Mouse (Mus musculus): ENCODE results near the gene Rnf38.

The Rnf38 gene

DNA sequence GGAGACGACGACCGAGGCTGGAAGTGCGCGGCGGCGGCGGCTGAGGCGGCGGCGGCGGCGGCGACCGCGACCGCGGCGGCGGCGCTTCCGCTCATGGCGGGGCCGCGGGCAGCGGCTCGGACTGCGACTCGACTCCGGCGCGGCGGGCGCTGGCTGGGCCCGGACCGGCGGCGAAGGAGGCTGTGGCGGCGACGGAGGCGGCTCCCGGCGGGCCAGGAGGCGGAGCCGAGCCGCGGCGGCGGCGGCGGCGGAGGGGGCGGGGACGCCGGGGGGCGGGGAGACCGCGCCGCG is at the start of gene Rnf38:
Rnf38 (minus strand) TSS at position 77 of the 291 bp plus-strand sequence.
- no peak for DNase-seq

- no peak for DNase-seq
Measured at GRCm38 (mm10) chr4:44281597-44282265, 48.1 kb upstream of the Rnf38 start.

- DNase-seq: peak; percentile 1 to 26
Measured at GRCm38 (mm10) chr4:44271134-44271533, 37.5 kb upstream of the Rnf38 start.

DNA sequence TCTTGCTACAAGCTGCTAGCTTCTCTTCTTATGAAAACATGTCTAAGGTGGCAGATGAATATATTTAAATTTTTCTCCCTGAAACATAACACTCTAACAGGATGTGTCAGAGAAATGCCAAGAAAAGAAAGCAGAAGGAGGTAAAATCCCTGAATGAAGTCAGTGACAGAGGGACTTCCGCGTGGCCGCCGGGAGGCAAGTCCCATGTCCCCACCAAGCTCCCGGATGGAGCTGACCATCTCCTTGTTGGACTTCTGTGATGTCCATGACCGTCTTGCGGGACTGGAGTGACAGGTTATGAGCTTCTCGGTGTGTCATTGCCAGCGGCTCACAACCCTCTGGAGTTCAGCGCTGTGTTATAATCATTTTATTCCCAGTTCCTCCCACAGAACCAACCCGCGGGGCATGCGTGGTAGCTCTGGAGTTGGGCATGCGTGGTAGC is 35.8 kb upstream of the Rnf38 start:
- no peak for DNase-seq

DNA sequence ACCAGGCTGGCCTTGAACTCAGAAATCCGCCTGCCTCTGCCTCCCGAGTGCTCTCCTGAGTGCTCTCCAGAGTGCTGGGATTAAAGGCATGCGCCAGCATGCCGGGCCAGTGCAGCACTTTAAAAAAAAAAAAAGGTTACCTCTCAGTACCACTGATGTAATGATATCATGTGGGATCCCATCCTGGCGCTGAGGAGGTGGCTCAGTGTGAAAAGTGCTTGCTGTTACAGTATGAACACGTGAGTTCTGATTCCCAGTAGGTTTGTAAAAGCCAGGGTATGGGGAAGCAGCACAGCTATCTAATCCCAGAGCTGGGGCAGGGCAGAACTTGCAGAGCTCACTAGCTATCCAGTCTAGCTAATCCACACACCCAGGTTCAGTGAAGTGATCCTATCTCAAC is 33.8 kb upstream of the Rnf38 start:
- DNase-seq: no peak

- no peak for DNase-seq
Measured at GRCm38 (mm10) chr4:44265500-44265899, 31.9 kb upstream of the Rnf38 start.

DNA sequence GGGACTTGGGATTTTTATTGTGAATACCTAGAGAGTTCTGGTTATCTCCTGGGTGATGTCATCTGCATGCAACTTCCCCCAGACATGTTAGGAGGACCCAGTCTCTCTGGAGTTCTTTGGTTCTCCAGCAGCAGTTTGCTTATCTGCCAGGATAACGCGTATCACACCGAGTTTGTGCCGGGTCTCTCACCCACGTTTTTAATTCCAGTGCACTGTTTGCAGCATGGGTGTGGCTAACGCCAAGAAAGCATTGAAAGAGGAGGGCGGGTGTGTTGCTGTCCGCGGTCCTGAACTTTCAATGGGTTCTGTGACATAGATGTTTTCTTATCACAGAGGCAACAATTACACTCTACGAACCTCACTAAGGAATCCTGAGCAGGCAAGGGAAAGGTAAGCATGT is 26.7 kb upstream of the Rnf38 start:
- peak; percentile 3 to 5 for DNase-seq

- no peak for DNase-seq
Measured at GRCm38 (mm10) chr4:44259126-44259525, 25.5 kb upstream of the Rnf38 start.

GRCm38 (mm10) chr4:44254579-44254978 is 21.0 kb upstream of the Rnf38 start:
- no peak for DNase-seq

- no peak for DNase-seq
Measured at GRCm38 (mm10) chr4:44253191-44253590, 19.6 kb upstream of the Rnf38 start.

DNA sequence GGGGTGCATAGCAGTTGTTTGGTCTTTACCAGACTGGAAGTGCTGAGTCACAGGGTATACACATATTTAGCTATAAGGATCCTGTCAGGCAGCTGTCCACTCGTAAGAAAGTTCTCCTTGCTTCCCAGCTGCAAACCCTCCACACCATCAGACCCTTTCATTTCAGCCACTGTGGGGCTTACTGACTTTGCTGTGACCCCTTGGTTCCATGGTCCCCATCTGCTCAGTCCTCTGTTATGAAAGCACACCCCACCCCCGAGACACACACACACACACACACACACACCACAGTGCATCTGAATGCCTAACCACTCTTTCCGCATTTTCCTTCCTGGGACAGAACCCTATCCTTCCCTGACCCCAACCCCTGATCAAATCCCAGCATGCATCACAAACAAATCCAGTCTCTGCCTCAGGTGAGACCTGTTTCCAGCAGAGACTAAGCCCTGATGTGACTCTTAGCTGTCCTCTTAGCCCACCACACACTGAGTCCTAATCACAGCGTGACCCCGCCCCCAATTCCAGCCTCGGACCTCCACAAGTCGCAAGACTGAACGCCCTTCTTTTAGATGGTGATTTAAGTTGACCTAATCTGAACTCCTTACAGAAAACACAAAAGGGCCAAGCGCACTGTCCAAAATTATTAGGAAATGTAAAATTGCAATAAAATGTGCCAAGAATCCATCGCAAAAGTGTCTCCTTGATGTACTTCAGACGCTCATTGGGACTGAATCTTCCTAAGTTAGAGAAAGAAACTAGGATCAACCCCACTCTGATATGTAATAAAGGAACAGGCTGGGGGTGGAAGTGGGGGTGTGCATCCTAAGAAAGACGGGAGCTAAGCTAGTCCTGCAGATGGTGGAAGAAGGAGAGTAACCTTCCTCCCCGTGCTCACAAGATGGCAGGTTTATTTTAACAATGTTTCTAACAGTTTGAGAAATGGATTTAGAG is 18.7 kb upstream of the Rnf38 start:
- no peak for DNase-seq

DNA sequence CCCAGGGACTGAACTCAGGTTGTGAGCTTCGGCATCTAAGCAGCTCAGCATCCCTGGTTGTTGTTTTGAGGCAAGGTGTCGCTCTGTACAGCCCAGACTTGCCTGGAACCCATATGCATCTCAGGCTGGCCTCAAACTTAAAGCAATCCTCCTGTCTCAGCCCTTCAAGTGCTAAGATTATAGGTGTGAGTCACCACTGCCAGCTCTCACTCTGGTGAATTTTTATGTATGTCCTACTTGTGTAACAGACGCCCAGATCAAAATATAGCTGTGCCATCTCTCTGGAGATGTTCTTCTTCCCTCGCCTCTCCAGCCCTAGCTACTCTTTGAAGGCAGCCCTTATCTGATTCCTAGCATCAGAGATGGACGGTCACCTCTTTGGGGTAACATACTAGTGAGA is 17.9 kb upstream of the Rnf38 start:
- DNase-seq: no peak

GRCm38 (mm10) chr4:44249705-44250104 is 16.1 kb upstream of the Rnf38 start:
- no peak for DNase-seq

DNA sequence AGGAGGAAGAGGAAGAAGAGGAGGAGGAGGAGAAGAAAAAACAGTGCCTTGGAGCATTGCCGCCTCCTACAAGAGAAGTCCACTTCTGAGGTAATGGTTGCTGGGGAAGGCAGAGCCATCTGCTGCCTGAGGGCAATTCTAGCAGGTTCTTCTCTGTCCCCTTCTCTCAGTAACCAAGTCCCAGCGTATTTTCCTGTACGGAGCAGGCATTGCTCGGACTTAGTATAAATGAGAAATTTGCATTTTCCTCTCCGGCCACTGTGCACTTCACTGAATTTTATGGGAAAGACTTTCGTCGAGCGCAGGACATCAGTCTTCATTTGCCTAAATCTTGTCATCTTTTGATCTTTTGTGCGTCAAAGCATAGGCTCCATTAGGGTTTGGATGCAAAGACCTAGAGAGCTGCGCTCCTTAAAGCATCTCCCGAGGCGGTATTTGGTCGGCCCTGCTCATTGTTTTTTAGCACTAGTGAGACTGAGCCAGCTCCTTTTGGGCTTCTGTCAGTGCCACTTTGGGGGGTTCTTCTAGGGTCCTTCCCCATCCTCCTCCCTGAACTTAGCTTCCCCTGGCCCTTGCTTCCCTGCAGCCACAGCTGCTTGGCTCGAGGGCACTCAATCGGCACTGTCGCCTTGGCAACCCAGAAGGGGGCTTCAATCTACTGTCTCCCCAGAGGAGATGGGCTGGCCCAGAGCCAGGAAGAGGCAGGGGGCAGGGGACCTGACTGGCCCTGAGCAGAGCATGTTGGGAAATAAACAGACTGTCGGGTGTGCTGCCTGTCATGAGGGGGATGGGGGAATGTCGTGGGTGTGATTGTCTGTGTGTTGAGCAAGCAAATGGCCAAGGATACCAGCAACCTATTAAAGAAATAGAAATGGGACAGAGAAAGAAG is 13.7 kb upstream of the Rnf38 start:
- no peak for DNase-seq

DNA sequence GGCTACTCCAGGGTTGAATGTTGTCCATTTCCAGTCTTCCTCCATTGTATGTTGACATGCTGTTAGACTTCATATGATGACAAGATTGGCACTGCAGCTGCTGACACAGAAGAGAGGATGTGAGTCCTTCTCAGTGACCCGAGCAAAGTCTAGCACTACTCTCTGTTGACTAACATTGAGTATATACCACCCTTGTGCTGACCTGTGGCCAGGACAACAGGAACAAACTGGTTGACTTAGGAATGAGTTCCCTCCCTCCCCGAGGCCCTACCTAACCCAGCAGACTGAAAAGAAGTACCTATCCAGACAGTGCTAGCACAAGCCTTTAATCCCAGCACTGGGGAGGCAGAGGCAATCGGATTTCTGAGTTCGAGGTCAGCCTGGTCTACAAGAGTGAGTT is 12.7 kb upstream of the Rnf38 start:
- no peak for DNase-seq

DNA sequence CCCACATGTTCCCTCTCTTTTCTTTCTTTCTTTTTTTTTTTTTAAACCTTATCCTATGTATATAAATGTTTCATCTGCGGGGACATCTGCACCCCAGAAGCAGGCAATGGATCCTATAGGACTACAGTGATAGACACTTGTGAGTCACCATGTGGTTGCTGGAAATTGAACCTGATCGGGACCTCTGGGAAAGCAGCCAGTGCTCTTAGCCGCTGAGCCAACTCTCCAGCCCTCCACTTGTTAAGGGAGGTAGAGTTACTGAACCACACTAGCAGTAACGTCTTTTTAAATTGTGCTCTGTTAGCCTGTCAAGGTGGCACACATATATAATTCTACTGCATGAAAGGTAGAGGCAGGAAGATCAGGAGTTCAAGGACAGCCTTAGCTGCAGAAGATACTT is 8.0 kb upstream of the Rnf38 start:
- DNase-seq: no peak

- DNase-seq: no peak
Measured at GRCm38 (mm10) chr4:44235946-44236345, 2.4 kb upstream of the Rnf38 start.

DNA sequence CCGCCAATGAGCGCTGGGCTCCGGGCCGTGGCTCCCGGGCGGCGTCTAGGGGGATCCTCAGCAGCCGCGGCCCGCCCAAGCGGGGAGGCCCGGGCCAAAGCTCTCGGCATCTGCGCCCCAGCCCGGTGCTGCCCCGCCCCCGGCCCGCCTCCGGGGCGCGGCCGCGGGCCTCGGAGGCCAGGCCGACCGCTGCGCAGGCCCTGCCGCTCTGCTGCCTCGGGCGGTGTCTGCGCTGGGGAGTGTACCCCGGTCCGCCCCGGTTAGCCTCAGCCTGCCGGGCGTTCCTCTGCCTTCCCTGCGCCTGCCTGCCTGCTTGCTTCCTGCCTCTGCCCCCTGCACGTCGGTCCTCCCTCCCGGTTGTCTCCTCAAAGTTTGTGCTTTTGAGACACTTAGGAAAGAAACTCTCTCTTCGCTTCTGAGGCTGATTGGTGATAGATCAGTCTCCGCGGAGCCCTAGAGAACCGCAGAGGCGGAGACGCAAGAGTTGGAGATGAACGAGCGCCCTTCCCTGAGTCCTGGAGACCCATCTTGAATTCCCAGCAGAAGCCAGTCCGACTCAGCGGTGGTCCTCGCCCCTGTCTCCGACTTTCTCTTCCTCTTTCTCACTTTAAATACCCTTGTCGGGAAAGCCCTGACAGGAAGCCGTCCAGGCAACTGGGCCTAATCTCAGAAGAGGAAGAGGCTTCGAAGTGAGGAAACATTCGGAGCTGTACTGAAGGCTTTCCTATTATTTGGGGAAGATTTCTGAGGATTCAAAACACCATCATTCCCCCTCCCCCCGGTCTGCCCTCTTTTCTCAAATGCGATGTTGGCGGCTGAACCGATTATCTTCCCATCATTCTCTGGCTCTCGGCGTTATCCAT is 646 bp upstream of the Rnf38 start:
- DNase-seq: peak; percentile 81 to 85

DNA sequence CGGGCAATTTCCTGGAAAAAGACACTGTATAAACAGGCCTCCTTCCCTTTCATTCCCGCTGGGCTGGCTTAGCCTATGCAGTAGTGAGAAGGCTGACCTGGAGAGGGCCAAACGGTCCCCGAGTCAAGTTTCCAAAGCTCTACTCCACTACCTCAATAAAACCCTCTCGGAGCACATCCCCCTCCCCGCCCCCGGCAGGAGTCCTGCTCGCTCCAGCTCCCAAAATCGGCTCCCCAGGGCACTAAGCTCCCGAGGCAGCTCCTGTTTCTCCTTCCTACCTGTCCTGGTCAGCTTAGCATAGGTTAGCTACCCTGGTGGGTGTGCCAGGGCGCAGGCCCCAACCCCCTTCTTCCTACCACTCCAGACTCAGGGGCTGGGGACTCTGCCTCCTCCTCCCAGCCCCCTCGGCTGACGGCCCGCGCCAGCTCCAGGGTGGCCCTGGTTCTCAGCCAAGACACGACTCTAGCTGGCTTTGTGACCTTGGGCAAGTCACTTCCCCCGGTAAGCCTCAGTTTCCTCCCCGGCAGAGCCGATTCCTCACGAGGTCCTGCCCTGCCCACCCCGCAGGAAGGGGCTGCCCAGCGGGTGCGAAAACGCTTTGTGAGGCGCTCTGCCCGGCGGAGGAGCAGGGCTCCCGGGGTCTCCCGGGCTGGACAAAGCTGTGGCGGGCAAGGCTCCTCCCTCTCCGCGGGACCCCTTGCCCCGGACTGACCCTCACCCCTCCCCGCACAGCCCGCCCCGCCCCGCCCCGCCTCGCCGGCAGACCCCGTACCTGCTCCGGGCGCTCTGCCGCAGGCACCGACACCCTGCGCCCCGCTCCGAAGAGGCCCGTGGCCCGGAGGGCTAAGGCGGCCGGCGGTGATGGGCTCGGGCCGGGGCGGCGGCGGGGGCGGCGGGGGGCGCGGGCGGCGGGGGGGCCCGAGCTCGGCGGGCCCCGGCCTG is 547 bp downstream of the Rnf38 start:
- peak; percentile 35 to 44 for DNase-seq

- no peak for DNase-seq
Measured at GRCm38 (mm10) chr4:44225128-44225527, 8.5 kb downstream of the Rnf38 start.

DNA sequence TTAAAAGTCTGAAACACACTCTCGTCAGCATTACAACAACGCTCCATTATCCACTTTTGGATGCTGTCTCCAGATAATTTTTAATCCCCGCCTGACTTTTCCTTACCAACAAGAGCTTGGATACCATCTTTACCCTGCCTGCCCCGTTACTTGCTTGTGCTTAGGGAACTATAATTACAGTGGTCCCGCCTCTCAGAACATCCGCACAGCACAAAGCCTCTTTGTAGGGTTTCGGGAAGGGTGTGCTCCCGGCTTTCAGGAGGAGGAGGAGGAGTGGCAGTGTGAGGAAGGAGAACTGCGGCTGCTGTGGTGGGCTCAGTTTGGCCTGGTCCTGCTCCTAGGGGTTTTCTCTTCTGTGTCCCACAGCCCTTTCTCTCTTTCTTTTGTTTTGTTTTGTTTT is 9.4 kb downstream of the Rnf38 start:
- DNase-seq: no peak
